Mouse (Mus musculus) urinary bladder, postnatal 36 days (tissue): ENCODE results near the gene Immp2l.

ENCODE experiments used
- DNase-seq, 2 experiments: peaks; one replicate each; pipeline ENCODE4 v3.0.0; 2022; ENCODE audit warnings: low spot score in 2 of 2, mixed read lengths in 1 of 2

Immp2l gene

GRCm38 (mm10) chr12:41520326-41520725, 496.4 kb downstream of the Immp2l start:
- DNase-seq: no peak

- no peak for DNase-seq
Measured at GRCm38 (mm10) chr12:41521671-41522070, 497.8 kb downstream of the Immp2l start.

GRCm38 (mm10) chr12:41526688-41527087, 502.8 kb downstream of the Immp2l start:
- DNase-seq: no peak

GRCm38 (mm10) chr12:41528410-41528809, 504.5 kb downstream of the Immp2l start:
- DNase-seq: no peak

GRCm38 (mm10) chr12:41539989-41540388, 516.1 kb downstream of the Immp2l start:
- no peak for DNase-seq

- DNase-seq: no peak
Measured at GRCm38 (mm10) chr12:41551578-41551977, 527.7 kb downstream of the Immp2l start.

GRCm38 (mm10) chr12:41557832-41558231, 533.9 kb downstream of the Immp2l start:
- DNase-seq: no peak

- no peak for DNase-seq
Measured at GRCm38 (mm10) chr12:41558956-41559735, 535.3 kb downstream of the Immp2l start.

GRCm38 (mm10) chr12:41565540-41566432, 541.9 kb downstream of the Immp2l start:
- DNase-seq: no peak

GRCm38 (mm10) chr12:41566433-41566794, 542.5 kb downstream of the Immp2l start:
- no peak for DNase-seq

- no peak for DNase-seq
Measured at GRCm38 (mm10) chr12:41573754-41574153, 549.9 kb downstream of the Immp2l start.

- DNase-seq: no peak
Measured at GRCm38 (mm10) chr12:41575221-41575620, 551.3 kb downstream of the Immp2l start.

GRCm38 (mm10) chr12:41593401-41593800, 569.5 kb downstream of the Immp2l start:
- DNase-seq: no peak

- no peak for DNase-seq
Measured at GRCm38 (mm10) chr12:41594037-41594436, 570.1 kb downstream of the Immp2l start.

GRCm38 (mm10) chr12:41615271-41615670, 591.4 kb downstream of the Immp2l start:
- no peak for DNase-seq

GRCm38 (mm10) chr12:41621341-41621740, 597.5 kb downstream of the Immp2l start:
- DNase-seq: no peak

GRCm38 (mm10) chr12:41643262-41643661, 619.4 kb downstream of the Immp2l start:
- no peak for DNase-seq

GRCm38 (mm10) chr12:41644802-41645551, 621.1 kb downstream of the Immp2l start:
- no peak for DNase-seq

GRCm38 (mm10) chr12:41646956-41647575, 623.2 kb downstream of the Immp2l start:
- DNase-seq: no peak

- no peak for DNase-seq
Measured at GRCm38 (mm10) chr12:41647675-41648074, 623.8 kb downstream of the Immp2l start.

- DNase-seq: no peak
Measured at GRCm38 (mm10) chr12:41649826-41650541, 626.1 kb downstream of the Immp2l start.
